Mouse (Mus musculus): ENCODE measurements around the gene Asic5. TPM values are rescaled to one million over a fixed set of nuclear protein-coding genes. Genes with fewer than 3 reads are reported as not detected.

The Asic5 gene
- polyA plus RNA-seq, 1 experiment from 2014 or later = not detected

GRCm38 (mm10) chr3:82051468-82051867, 69.4 kb downstream of the Asic5 start:
- ATAC-seq (ENCODE audit: low FRiP score, low read depth) = no peak
- Histone ChIP-seq H3K27ac (replicated peaks) (no peak overlapping the region), H3K36me3 (no peaks in the 10 kb centered on the region; the same call in 1 of the 2 replicates), H3K4me2 (no peak overlapping the region), H3K9me3 (no peaks in the 10 kb centered on the region), H3K9ac (no peak overlapping the region), H3K4me3 (no peak overlapping the region), H3K27me3 (no peaks in the 10 kb centered on the region), H3K4me1 (replicated peaks) (peaks cover 5% of the 10 kb centered on the region)

- no peak for ATAC-seq (ENCODE audit: low FRiP score, low read depth)
- H3K4me1 ChIP-seq (replicated peaks) = peaks cover 5% of the 10 kb centered on the region
- H3K9ac ChIP-seq = no peak overlapping the region
- no peak overlapping the region for H3K4me2 ChIP-seq
- H3K9me3 ChIP-seq = no peaks in the 10 kb centered on the region
- H3K27ac ChIP-seq (replicated peaks) = no peak overlapping the region
- no peaks in the 10 kb centered on the region for H3K27me3 ChIP-seq
- no peaks in the 10 kb centered on the region; the same call in 1 of the 2 replicates for H3K36me3 ChIP-seq
- H3K4me3 ChIP-seq = no peak overlapping the region
- 54% methylated on average over 2 of the region's 2 CpGs for whole genome bisulfite sequencing
Measured at GRCm38 (mm10) chr3:82052029-82052428, 69.9 kb downstream of the Asic5 start.

- no peaks in the 10 kb centered on the region for H3K27me3 ChIP-seq
- 61% methylated on average over 5 of the region's 5 CpGs for WGBS
- ATAC-seq (ENCODE audit: low FRiP score, low read depth) = no peak
- no peak overlapping the region for H3K9ac ChIP-seq
- H3K36me3 ChIP-seq = no peaks in the 10 kb centered on the region; the same call in 1 of the 2 replicates
- H3K4me1 ChIP-seq (replicated peaks) = no peaks in the 10 kb centered on the region
- H3K4me2 ChIP-seq = no peak overlapping the region
- H3K4me3 ChIP-seq = no peak overlapping the region
- H3K27ac ChIP-seq (replicated peaks) = no peak overlapping the region
- H3K9me3 ChIP-seq = no peaks in the 10 kb centered on the region
Measured at GRCm38 (mm10) chr3:82054283-82054974, 72.3 kb downstream of the Asic5 start.

GRCm38 (mm10) chr3:82057201-82057600, 75.1 kb downstream of the Asic5 start:
- Histone ChIP-seq H3K4me2 (no peak overlapping the region), H3K36me3 (no peaks in the 10 kb centered on the region), H3K9ac (no peak overlapping the region), H3K4me1 (replicated peaks) (peaks cover 8% of the 10 kb centered on the region; the same call in 1 of the 2 replicates), H3K27ac (replicated peaks) (no peak overlapping the region), H3K4me3 (no peak overlapping the region), H3K9me3 (no peaks in the 10 kb centered on the region), H3K27me3 (no peaks in the 10 kb centered on the region)
- 73% methylated on average over 5 of the region's 5 CpGs for WGBS
- no peak for ATAC-seq (ENCODE audit: low FRiP score, low read depth)

GRCm38 (mm10) chr3:82061402-82062180, 79.5 kb downstream of the Asic5 start:
- WGBS = 41% methylated on average over 9 of the region's 9 CpGs
- ATAC-seq (ENCODE audit: low FRiP score, low read depth) = peak; percentile 19; the same call in 1 of the 2 replicates
- H3K36me3 ChIP-seq = no peaks in the 10 kb centered on the region
- no peak overlapping the region for H3K4me3 ChIP-seq
- no peak overlapping the region for H3K27ac ChIP-seq (replicated peaks)
- no peaks in the 10 kb centered on the region for H3K9me3 ChIP-seq
- no peak overlapping the region for H3K9ac ChIP-seq
- no peak overlapping the region for H3K4me2 ChIP-seq
- peaks cover 13% of the 10 kb centered on the region; the same call in 1 of the 2 replicates for H3K4me1 ChIP-seq (replicated peaks)
- no peaks in the 10 kb centered on the region for H3K27me3 ChIP-seq

GRCm38 (mm10) chr3:82067830-82068229, 85.7 kb downstream of the Asic5 start:
- 87% methylated on average over 5 of the region's 5 CpGs for WGBS
- no peaks in the 10 kb centered on the region for H3K36me3 ChIP-seq
- no peak overlapping the region for H3K27ac ChIP-seq (replicated peaks)
- no peaks in the 10 kb centered on the region for H3K27me3 ChIP-seq
- H3K4me2 ChIP-seq = no peak overlapping the region
- H3K9ac ChIP-seq = no peak overlapping the region
- no peak for ATAC-seq (ENCODE audit: low FRiP score, low read depth)
- H3K9me3 ChIP-seq = no peaks in the 10 kb centered on the region
- H3K4me1 ChIP-seq (replicated peaks) = peaks cover 15% of the 10 kb centered on the region; the same call in 1 of the 2 replicates
- H3K4me3 ChIP-seq = no peak overlapping the region

Other genes with a start within 250 kb of the Asic5 start
- 10.1 and 10.3 TPM in 2 replicates for gene Ctso, start 49.7 kb upstream of the Asic5 start, polyA plus RNA-seq (2015; fragmentation: Nextera tagmentation; extraction: Ambion mirVana)
- gene Tdo2, start 6.1 kb upstream of the Asic5 start, polyA plus RNA-seq (2015; fragmentation: Nextera tagmentation; extraction: Ambion mirVana) = 0.18 and 0.29 TPM in 2 replicates
- 50.3 and 50.9 TPM in 2 replicates for gene Gucy1b1, start 92.4 kb downstream of the Asic5 start, polyA plus RNA-seq (2015; fragmentation: Nextera tagmentation; extraction: Ambion mirVana)
- 23.7 and 26.2 TPM in 2 replicates for gene Gucy1a1, start 163.5 kb downstream of the Asic5 start, polyA plus RNA-seq (2015; fragmentation: Nextera tagmentation; extraction: Ambion mirVana)